Mouse (Mus musculus) CD4-positive, CD25-positive, alpha-beta regulatory T cell, adult 4 months (primary cell): Measurements from ENCODE around the gene Mup3. TPM values are rescaled to one million over a fixed set of nuclear protein-coding genes. Genes with fewer than 3 reads are reported as not detected.
"Not testable (repeated sequence)": the region's sequence is repeated elsewhere in the genome, so short reads cannot be mapped to it uniquely, and the experiment has no call there.

Experiments used
- ATAC-seq: one replicate; pipeline ENCODE4 v1.8.0; 2017
- polyA plus RNA-seq, 2 experiments: library from polyadenylated mRNA; unstranded; fragments of 100-300 nt; shearing (Covaris generic); gene quantifications; one replicate each; pipeline ENCODE4 v1.2.1; 2017

Gene Mup3
- polyA plus RNA-seq: not detected

GRCm38 (mm10) chr4:62087241-62087640, at the start of gene Mup3:
Gene Mup3 (minus strand): TSS chr4:62087342.
- no peak for ATAC-seq

- ATAC-seq: no peak
Observed at GRCm38 (mm10) chr4:62133706-62134105, 46.6 kb upstream of the Mup3 start.

- ATAC-seq: not testable (repeated sequence)
Observed at GRCm38 (mm10) chr4:62103366-62103765, 16.2 kb upstream of the Mup3 start.

- no peak for ATAC-seq
Observed at GRCm38 (mm10) chr4:62087953-62088352, 811 bp upstream of the Mup3 start.

GRCm38 (mm10) chr4:62082755-62083154, 4.4 kb downstream of the Mup3 start:
- ATAC-seq: no peak

- ATAC-seq: no peak
Observed at GRCm38 (mm10) chr4:62075126-62075525, 12.0 kb downstream of the Mup3 start.

GRCm38 (mm10) chr4:62054780-62055179, 32.4 kb downstream of the Mup3 start:
- ATAC-seq: not testable (repeated sequence)

GRCm38 (mm10) chr4:62054058-62054457, 33.1 kb downstream of the Mup3 start, which contains the start of gene Mup20:
Gene Mup20 (minus strand): TSS chr4:62054158.
- ATAC-seq: not testable (repeated sequence)

Other genes with a start within 250 kb of the Mup3 start
- gene Mup20, start 33.2 kb downstream of the Mup3 start, polyA plus RNA-seq: not detected
- gene Mup21, start 63.5 kb upstream of the Mup3 start, polyA plus RNA-seq: not detected
- gene Zfp37, start 143.7 kb upstream of the Mup3 start, polyA plus RNA-seq: under 1 TPM in 1 of 2 experiments, not detected in 1; 0.58 TPM
- 10 to 100 TPM; 11.1 to 16.4 TPM for gene Slc31a2, start 175.2 kb upstream of the Mup3 start, polyA plus RNA-seq